Mouse (Mus musculus): ENCODE results near the gene Wdr6.

The Wdr6 gene

GRCm38 (mm10) chr9:108573774-108574690 is 4.5 kb downstream of the Wdr6 start:
- no peak for DNase-seq (ENCODE audit: low spot score in 2 of 2)

GRCm38 (mm10) chr9:108572321-108572720 is 6.2 kb downstream of the Wdr6 start:
- DNase-seq (ENCODE audit: low spot score in 2 of 2) = no peak

- no peak for DNase-seq (ENCODE audit: low spot score in 2 of 2)
These were observed 7.1 kb downstream of the Wdr6 start for GRCm38 (mm10) chr9:108571401-108571973.

GRCm38 (mm10) chr9:108570207-108570896 is 8.2 kb downstream of the Wdr6 start:
- peak in 1 of 2 experiments; percentile 67 for DNase-seq (ENCODE audit: low spot score in 2 of 2)

- peak; percentile 89 to 91 for DNase-seq (ENCODE audit: low spot score in 2 of 2)
These were observed 8.9 kb downstream of the Wdr6 start, which contains the start of gene Dalrd3 for GRCm38 (mm10) chr9:108569381-108570206. Dalrd3 (plus strand) TSS chr9:108569886.

- DNase-seq (ENCODE audit: low spot score in 2 of 2) = no peak
These were observed 10.0 kb downstream of the Wdr6 start for GRCm38 (mm10) chr9:108568511-108568921.

- peak in 1 of 2 experiments; percentile 66 for DNase-seq (ENCODE audit: low spot score in 2 of 2)
These were observed 10.6 kb downstream of the Wdr6 start for GRCm38 (mm10) chr9:108567931-108568419.

- peak; percentile 95 to 96 for DNase-seq (ENCODE audit: low spot score in 2 of 2)
These were observed 11.4 kb downstream of the Wdr6 start, which contains the start of gene Ndufaf3 for GRCm38 (mm10) chr9:108566815-108567776. Ndufaf3 (minus strand) TSS chr9:108567434.

GRCm38 (mm10) chr9:108565881-108566814 is 12.4 kb downstream of the Wdr6 start:
- DNase-seq (ENCODE audit: low spot score in 2 of 2) = no peak

GRCm38 (mm10) chr9:108564131-108564530 is 14.4 kb downstream of the Wdr6 start:
- no peak for DNase-seq (ENCODE audit: low spot score in 2 of 2)

GRCm38 (mm10) chr9:108563671-108564070 is 14.9 kb downstream of the Wdr6 start:
- no peak for DNase-seq (ENCODE audit: low spot score in 2 of 2)

GRCm38 (mm10) chr9:108560227-108560841 is 18.2 kb downstream of the Wdr6 start, which contains the start of gene Impdh2:
Impdh2 (plus strand) TSS chr9:108560286.
- peak; percentile 97 for DNase-seq (ENCODE audit: low spot score in 2 of 2)

GRCm38 (mm10) chr9:108559169-108559568 is 19.4 kb downstream of the Wdr6 start:
- no peak for DNase-seq (ENCODE audit: low spot score in 2 of 2)

- no peak for DNase-seq (ENCODE audit: low spot score in 2 of 2)
These were observed 31.7 kb downstream of the Wdr6 start for GRCm38 (mm10) chr9:108546875-108547274.

- DNase-seq (ENCODE audit: low spot score in 2 of 2) = no peak
These were observed 32.6 kb downstream of the Wdr6 start for GRCm38 (mm10) chr9:108545986-108546385.

GRCm38 (mm10) chr9:108540846-108541245 is 37.7 kb downstream of the Wdr6 start:
- no peak for DNase-seq (ENCODE audit: low spot score in 2 of 2)

- DNase-seq (ENCODE audit: low spot score in 2 of 2) = no peak
These were observed 47.0 kb downstream of the Wdr6 start for GRCm38 (mm10) chr9:108531496-108531895.

- no peak for DNase-seq (ENCODE audit: low spot score in 2 of 2)
These were observed 47.6 kb downstream of the Wdr6 start for GRCm38 (mm10) chr9:108530954-108531353.

Data from heart, adult 9 months (tissue).